Mouse (Mus musculus) gastrocnemius, postnatal 4 days (tissue): ENCODE measurements around the gene Gm49325. TPM values are rescaled to one million over a fixed set of nuclear protein-coding genes. Genes with fewer than 3 reads are reported as not detected.

Experiments
- DNase-seq, 2 experiments: peaks; one replicate each; pipeline ENCODE4 v3.0.0; 2021 to 2022; ENCODE audit warnings: low spot score in 2 of 2, mixed read lengths in 2 of 2
- total RNA-seq, 2 experiments: library from RNA; stranded (reverse); gene quantifications; 2 replicates each; pipeline ENCODE4 v1.2.3; 2021

The Gm49325 gene
- total RNA-seq, 2 experiments from 2014 or later: 13.8 to 14.9 TPM

GRCm38 (mm10) chr10:77588036-77588435, 18.0 kb upstream of the Gm49325 start:
- no peak for DNase-seq

GRCm38 (mm10) chr10:77589117-77589516, 16.9 kb upstream of the Gm49325 start:
- DNase-seq: no peak

- no peak for DNase-seq
Observed at GRCm38 (mm10) chr10:77589749-77590148, 16.2 kb upstream of the Gm49325 start.

GRCm38 (mm10) chr10:77590812-77591211, 15.2 kb upstream of the Gm49325 start:
- DNase-seq: no peak

GRCm38 (mm10) chr10:77591546-77591945, 14.5 kb upstream of the Gm49325 start:
- no peak for DNase-seq

- DNase-seq: no peak
Observed at GRCm38 (mm10) chr10:77596060-77596459, 9.9 kb upstream of the Gm49325 start.

GRCm38 (mm10) chr10:77603021-77603420, 3.0 kb upstream of the Gm49325 start:
- DNase-seq: no peak

GRCm38 (mm10) chr10:77604111-77604510, 1.9 kb upstream of the Gm49325 start:
- no peak for DNase-seq

GRCm38 (mm10) chr10:77604958-77605357, 1.0 kb upstream of the Gm49325 start:
- DNase-seq: no peak

GRCm38 (mm10) chr10:77605368-77605767, 629 bp upstream of the Gm49325 start:
- DNase-seq: no peak

GRCm38 (mm10) chr10:77606855-77607254, 858 bp downstream of the Gm49325 start:
- peak in 1 of 2 experiments; percentile 27 for DNase-seq

GRCm38 (mm10) chr10:77607441-77607840, 1.4 kb downstream of the Gm49325 start:
- DNase-seq: no peak

- DNase-seq: no peak
Observed at GRCm38 (mm10) chr10:77608589-77608988, 2.6 kb downstream of the Gm49325 start.

- DNase-seq: no peak
Observed at GRCm38 (mm10) chr10:77610221-77610961, 4.4 kb downstream of the Gm49325 start.

GRCm38 (mm10) chr10:77613409-77613808, 7.4 kb downstream of the Gm49325 start:
- DNase-seq: no peak

- no peak for DNase-seq
Observed at GRCm38 (mm10) chr10:77615647-77616046, 9.7 kb downstream of the Gm49325 start.

GRCm38 (mm10) chr10:77616166-77616565, 10.2 kb downstream of the Gm49325 start:
- no peak for DNase-seq

- no peak for DNase-seq
Observed at GRCm38 (mm10) chr10:77616926-77617325, 10.9 kb downstream of the Gm49325 start.

GRCm38 (mm10) chr10:77621546-77621945, 15.5 kb downstream of the Gm49325 start:
- no peak for DNase-seq

GRCm38 (mm10) chr10:77622055-77622988, 16.3 kb downstream of the Gm49325 start, which contains the start of gene Ube2g2:
Ube2g2 (plus strand) TSS chr10:77622275.
- peak; percentile 94 to 95 for DNase-seq

GRCm38 (mm10) chr10:77623069-77623492, 17.1 kb downstream of the Gm49325 start:
- DNase-seq: peak; percentile 42 to 74
